Comparison of ENCODE assay signal across 7 mouse cellular contexts in genomic region chr1:136524917-136525316, GRCm38 (mm10). TPM values are rescaled to one million over a fixed set of nuclear protein-coding genes. Genes with fewer than 3 reads are reported as not detected.
DNase-seq lines count a peak whose midpoint lies in the region; ATAC-seq and TF ChIP-seq lines count a peak whose summit lies in the region.

No protein-coding gene starts in this region.

- H3K9ac ChIP-seq in MEL (ENCODE audit: control insufficient read depth, low read depth, low read length, poor library complexity, severe bottlenecking): no peak overlapping the region

- no peaks in the 10 kb centered on the region for H3K9me3 ChIP-seq in MEL (replicated peaks; ENCODE audit: insufficient read depth, low read length)

- ATAC-seq in CD4-positive, CD25-positive, alpha-beta regulatory T cell, adult 4 months: peak; percentile 56

- no peak for TF ChIP-seq EP300 in MEL (IDR thresholded peaks at IDR 0.05; ENCODE audit: low read depth in 1 of 2, low read length in 2 of 2)

- no peak overlapping the region for H3K4me3 ChIP-seq in MEL (ENCODE audit: control insufficient read depth in 1 of 2, insufficient read depth in 1 of 2, low read depth in 2 of 2, low read length in 2 of 2)

- peak; percentile 19 for TF ChIP-seq RAD21 in MEL (IDR thresholded peaks at IDR 0.05; ENCODE audit: low read depth, low read length)

- H3K27ac ChIP-seq in MEL (ENCODE audit: control insufficient read depth, low read depth, low read length): no peak overlapping the region

- no peaks in the 10 kb centered on the region for H3K4me1 ChIP-seq in MEL (ENCODE audit: control insufficient read depth in 1 of 2, insufficient read depth in 2 of 2, low read length in 2 of 2)

- no peak for TF ChIP-seq POLR2A in MEL (IDR thresholded peaks at IDR 0.05; ENCODE audit: control insufficient read depth in 1 of 2, insufficient read depth in 1 of 2, low read depth in 1 of 2, low read length in 2 of 2, poor library complexity in 1 of 2)

- H3K27me3 ChIP-seq in MEL (ENCODE audit: control insufficient read depth in 1 of 2, insufficient read depth in 2 of 2, low read length in 2 of 2): no peaks in the 10 kb centered on the region

- TF ChIP-seq CTCF in MEL (IDR thresholded peaks at IDR 0.05 in 2 of 3, conservative IDR thresholded peaks at IDR 0.05 in 1 of 3; ENCODE audit: control insufficient read depth in 1 of 3, insufficient read depth in 1 of 3, low read depth in 2 of 3, low read length in 3 of 3, poor library complexity in 1 of 3, severe bottlenecking in 1 of 3): peak; percentile 74 to 97 (median 86)

- DNase-seq in MEL (ENCODE audit: low read depth, low spot score): peak; percentile 80
- DNase-seq in cerebellum, adult 18-20 months: peak; percentile 40 to 45
- DNase-seq in frontal cortex, postnatal 14 days (ENCODE audit: low spot score in 2 of 2): peak; percentile 19 to 38
- peak; percentile 33 for DNase-seq in layer of hippocampus, adult 9-10 months (ENCODE audit: low spot score)
- DNase-seq in lung, postnatal 10 days: peak; percentile 82
- DNase-seq in skeletal muscle tissue, adult 2 months (ENCODE audit: low read depth, low spot score): peak; percentile 24

- H3K79me2 ChIP-seq in MEL (ENCODE audit: control insufficient read depth, insufficient read depth, low read length, poor library complexity): no peaks in the 10 kb centered on the region

- 0 out of 4 replicates have a peak, but pooled peaks cover 0 to 1% of the 10 kb centered on the region in 2 experiments for H3K36me3 ChIP-seq in MEL (ENCODE audit: control insufficient read depth in 1 of 2, insufficient read depth in 2 of 2, low read length in 2 of 2)

TF ChIP-seq in MEL, 35 proteins besides CTCF, POLR2A, EP300 and RAD21:
- TF ChIP-seq RCOR1 (IDR thresholded peaks at IDR 0.05; ENCODE audit: low read depth, low read length): no peak
- TF ChIP-seq ZKSCAN1 (IDR thresholded peaks at IDR 0.05; ENCODE audit: low read depth, low read length): no peak
- TF ChIP-seq JUND (IDR thresholded peaks at IDR 0.05; ENCODE audit: low read depth, low read length): no peak
- no peak for TF ChIP-seq NRF1 (IDR thresholded peaks at IDR 0.05; ENCODE audit: insufficient read depth, low read depth, low read length, poor library complexity, severe bottlenecking)
- no peak for TF ChIP-seq E2F4 (IDR thresholded peaks at IDR 0.05; ENCODE audit: borderline replicate concordance, low read depth, low read length)
- TF ChIP-seq CHD2 (IDR thresholded peaks at IDR 0.05; ENCODE audit: low read length): no peak
- TF ChIP-seq MEF2A (IDR thresholded peaks at IDR 0.05; ENCODE audit: extremely low read depth, insufficient replicate concordance, low read depth, low read length, poor library complexity, severe bottlenecking): no peak
- no peak for TF ChIP-seq SIN3A (IDR thresholded peaks at IDR 0.05; ENCODE audit: low read length)
- no peak for TF ChIP-seq ETS1 (IDR thresholded peaks at IDR 0.05; ENCODE audit: low read depth, low read length)
- no peak for TF ChIP-seq MAZ (IDR thresholded peaks at IDR 0.05; ENCODE audit: low read depth, low read length)
- TF ChIP-seq SMC3 (IDR thresholded peaks at IDR 0.05; ENCODE audit: low read depth, low read length): no peak; the same call in 1 of the 2 replicates
- TF ChIP-seq GABPA (IDR thresholded peaks at IDR 0.05; ENCODE audit: low read depth, low read length): no peak

RNA-seq across cellular contexts. Expression of gene Kif14, which starts 58.8 kb away (rescaled TPM):
- polyA plus RNA-seq in CD4-positive, CD25-positive, alpha-beta regulatory T cell, adult 4 months (2017; shearing (Covaris generic)): 1 to 10 TPM; 1.2 to 1.3 TPM
- 6.5 and 9.5 TPM in 2 replicates for total RNA-seq in MEL (2012; rRNA removed)
- 10 to 100 TPM in 1 of 2 experiments, not detected in 1; 15.8 TPM for polyA plus RNA-seq in MEL (2012; ENCODE audit: insufficient read depth in 1 of 2, insufficient read length in 2 of 2, low read depth in 1 of 2, low replicate concordance in 2 of 2, missing spikeins in 1 of 2)

Comparison
In these comparisons a context has a peak if more than half of its experiments do, and no peak if none do; other contexts are left out.
1. DNase-seq: peak in every context shown above with its lines; median percentile 82 in lung, postnatal 10 days; 80 in MEL; 42 in cerebellum, adult 18-20 months; 33 in layer of hippocampus, adult 9-10 months; 28 in frontal cortex, postnatal 14 days; 24 in skeletal muscle tissue, adult 2 months.